Mouse (Mus musculus): ENCODE data around the gene Tgfa.
A peak's percentile ranks its signal among the peaks of the same experiment; 100 is the strongest.

Tgfa gene

GRCm38 (mm10) chr6:86188741-86189480 is 6.1 kb upstream of the Tgfa start:
- DNase-seq (ENCODE audit: low spot score), result no peak

GRCm38 (mm10) chr6:86190622-86191021 is 4.4 kb upstream of the Tgfa start:
- DNase-seq (ENCODE audit: low spot score), result no peak

GRCm38 (mm10) chr6:86192978-86193377 is 2.0 kb upstream of the Tgfa start:
- no peak for DNase-seq (ENCODE audit: low spot score)

DNA sequence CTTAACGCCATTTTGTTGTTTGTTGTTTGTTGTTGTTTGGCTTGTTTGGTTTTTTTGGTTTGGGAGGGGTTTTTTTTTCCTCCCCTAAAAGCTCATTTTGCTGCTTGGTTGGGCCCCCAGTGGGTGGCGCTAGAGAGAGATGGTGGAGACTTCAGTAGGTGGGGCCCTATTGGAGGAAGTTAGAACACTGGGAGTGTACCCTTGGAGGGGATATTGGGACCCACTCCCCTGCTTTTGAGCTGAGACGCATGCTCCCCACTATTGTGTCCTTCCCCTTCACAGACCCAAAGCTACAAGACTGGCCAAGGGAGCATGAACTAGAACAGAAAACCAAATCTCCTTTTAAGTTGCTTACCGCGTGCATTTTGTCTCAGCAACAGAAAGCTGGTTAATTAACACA is 1.1 kb upstream of the Tgfa start:
- DNase-seq (ENCODE audit: low spot score), result no peak

DNA sequence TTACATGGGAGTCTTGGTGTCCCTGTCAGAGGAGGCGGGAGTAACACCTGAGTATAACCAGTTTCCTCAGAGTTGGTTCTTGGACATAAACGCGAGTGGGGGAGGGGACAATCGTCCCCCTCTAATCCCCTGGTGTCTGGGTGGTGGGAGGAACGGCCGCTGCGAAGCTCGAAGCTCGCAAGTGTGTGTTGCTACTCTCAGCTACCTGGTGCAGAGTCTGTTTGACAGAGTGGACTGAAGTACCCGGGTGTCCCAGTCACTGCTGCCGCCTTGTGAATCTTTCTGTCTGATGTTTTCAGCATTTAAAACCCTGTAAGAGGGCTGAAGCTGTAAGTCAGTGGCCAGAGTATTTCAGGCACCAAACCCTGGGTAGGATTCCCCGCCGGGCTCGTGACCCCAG is 1.0 kb downstream of the Tgfa start:
- no peak for DNase-seq (ENCODE audit: low spot score)

- DNase-seq (ENCODE audit: low spot score), result no peak
Observed at GRCm38 (mm10) chr6:86197150-86197862, 2.3 kb downstream of the Tgfa start.

DNA sequence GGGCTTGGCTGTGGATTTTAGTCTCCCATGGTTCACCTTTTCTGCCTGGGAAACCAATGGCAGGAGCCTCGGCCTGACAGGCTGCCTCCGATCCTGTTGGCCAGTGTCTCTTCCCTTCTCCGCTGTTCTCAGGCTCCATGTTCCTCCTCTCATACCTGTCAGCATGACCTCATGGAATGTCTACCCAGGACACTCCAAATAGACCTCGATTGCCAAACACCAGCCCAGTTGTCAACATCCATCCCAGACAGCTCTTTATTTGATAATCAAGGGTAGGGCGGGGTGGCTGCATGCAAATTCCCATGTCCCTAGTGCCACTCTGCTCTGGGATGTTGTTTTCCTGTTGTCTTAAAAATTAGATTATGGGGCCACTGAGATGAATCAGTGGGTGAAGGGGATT is 5.9 kb downstream of the Tgfa start:
- no peak for DNase-seq (ENCODE audit: low spot score)

DNA sequence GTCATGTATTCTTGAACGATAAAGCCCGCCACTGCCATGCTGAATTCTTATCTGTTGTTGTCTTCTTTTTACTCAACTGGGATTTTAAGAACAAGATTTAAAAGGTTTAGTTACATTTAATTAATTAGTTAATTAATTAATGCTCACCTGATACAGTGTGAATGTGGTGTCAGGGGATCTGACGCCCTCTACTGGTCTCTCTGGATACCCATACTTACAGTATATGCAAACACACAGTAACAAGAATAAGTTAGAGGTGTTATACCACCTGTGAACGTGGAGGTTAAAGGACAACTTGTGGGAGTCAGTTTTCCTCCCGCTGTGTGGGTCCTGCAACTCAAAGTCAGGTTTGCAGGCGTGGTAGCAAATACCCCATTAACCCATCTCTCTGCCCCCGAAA is 8.1 kb downstream of the Tgfa start:
- DNase-seq (ENCODE audit: low spot score), result no peak

- DNase-seq (ENCODE audit: low spot score), result no peak
Observed at GRCm38 (mm10) chr6:86206014-86206413, 11.0 kb downstream of the Tgfa start.

DNA sequence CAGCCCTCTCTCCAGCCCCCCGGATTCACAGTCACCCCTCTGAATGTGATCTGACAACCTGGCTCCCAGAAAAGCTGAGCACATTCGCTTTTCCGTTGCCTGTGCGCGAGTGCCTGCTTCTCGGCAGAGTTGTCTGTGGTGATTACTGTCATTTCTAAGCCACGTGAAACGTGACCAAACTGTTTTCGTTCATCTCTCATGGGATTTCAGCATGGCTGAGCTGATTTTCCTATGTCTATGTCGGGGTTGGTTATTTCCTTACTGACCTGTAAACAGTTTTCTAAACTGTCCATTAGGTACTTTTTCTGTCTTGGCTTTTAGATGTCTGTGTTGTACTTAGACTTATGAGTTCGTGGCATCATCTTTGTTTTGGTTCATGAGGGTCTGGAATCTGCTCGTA is 12.0 kb downstream of the Tgfa start:
- no peak for DNase-seq (ENCODE audit: low spot score)

- peak; percentile 42 for DNase-seq (ENCODE audit: low spot score)
Observed at GRCm38 (mm10) chr6:86209133-86210016, 14.4 kb downstream of the Tgfa start.

DNA sequence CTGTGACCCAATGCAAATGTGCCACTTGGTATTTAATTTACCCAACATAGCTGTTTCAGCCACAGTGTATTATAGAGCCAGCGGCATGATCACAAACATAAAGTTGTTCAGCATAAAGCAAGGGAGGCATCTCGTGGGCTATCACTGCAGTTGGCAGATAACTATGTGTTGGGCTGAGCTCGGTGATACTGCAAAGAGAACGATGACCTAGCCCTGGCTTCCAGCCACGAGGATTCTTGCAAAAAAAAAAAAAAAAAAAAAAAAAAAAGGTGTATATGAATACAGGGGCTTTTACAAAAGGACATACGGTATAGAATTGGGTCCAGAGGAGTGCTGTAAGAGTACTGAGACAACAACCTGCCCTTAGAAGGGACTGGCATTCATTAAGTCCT is 15.0 kb downstream of the Tgfa start:
- no peak for DNase-seq (ENCODE audit: low spot score)

DNA sequence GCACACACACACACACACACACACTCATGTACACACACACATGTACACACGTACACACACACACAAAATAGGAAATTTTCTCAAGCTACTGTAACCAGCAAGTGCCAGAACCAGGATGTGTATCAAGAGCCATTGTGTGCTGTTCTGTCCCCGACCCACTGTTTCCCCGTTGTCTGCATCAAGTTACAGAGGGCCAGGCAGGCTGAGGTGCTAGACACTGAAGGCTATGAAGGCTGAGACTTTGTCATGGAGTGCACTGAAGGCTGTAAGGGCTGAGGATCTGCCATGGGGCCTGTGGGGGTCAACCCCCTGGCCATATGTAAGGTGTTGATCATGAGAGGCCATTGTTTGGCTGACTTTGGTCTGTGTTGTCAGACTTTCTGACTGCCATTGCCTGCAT is 15.6 kb downstream of the Tgfa start:
- no peak for DNase-seq (ENCODE audit: low spot score)

DNA sequence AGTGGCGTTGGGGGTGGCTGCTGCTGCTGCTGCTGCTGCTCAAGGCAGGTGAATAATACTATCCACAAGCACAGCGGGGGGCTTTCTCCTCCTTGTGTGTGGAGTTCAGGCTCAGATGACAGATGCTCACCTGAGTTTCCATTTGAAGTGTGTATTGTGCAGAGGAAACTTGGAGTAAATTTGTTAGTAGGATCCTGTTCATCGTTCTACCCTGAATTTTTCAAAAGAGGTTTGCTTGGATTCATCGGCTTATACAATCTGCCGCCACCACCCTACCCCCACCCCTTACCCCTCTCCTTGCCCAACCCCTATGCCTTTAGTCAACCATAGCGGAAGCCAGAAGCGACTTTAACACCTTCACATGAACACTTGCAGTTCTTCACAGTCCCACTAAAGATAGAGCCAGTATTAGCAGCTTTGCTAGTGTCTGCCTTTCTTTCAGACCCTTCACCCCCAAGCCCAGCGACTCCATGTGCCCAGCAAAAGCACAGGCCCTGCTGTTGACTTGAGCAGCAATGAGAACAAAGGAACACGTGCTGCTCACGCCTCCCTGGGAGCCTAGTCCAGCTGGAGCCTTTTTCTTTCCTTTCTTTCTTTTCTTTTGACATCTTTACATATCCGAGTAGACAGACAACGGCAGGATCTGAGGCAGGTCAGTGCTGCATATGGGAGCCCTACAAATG is 16.2 kb downstream of the Tgfa start:
- peak; percentile 49 for DNase-seq (ENCODE audit: low spot score)

DNA sequence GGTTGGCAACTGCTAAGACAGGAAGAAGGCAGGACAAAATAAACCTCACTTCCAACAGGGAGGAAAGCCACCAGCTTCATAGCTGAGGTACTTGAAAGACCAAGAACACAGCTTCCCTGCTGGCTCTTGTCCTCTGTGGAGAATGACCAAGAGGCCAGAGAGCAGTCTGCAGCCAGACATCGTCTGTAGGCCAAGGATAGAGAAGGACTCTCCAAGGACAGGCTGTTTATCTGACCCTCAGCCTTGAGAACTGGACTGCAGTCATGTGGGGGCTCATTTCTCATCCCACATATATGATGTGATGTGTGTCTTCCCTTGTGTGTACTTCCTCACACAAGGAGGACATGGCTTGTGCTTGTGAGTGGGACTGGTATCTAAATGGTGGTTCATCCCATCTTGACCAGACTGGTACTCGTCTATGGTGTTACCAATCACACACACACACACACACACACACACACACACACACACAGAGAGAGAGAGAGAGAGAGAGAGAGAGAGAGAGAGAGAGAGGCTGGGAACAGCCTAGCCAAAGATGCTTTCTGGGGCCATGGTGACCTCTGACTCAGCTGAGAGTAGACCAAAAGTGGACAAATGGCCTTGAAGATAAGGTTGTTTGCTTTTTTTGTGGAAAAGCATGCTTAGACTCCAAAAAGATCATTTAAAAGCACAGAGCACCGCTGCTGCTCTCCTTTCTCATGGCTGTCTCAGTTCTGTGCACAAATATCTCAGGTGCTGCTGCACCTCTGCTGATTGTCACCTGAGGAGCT is 18.0 kb downstream of the Tgfa start:
- DNase-seq (ENCODE audit: low spot score), result no peak

DNA sequence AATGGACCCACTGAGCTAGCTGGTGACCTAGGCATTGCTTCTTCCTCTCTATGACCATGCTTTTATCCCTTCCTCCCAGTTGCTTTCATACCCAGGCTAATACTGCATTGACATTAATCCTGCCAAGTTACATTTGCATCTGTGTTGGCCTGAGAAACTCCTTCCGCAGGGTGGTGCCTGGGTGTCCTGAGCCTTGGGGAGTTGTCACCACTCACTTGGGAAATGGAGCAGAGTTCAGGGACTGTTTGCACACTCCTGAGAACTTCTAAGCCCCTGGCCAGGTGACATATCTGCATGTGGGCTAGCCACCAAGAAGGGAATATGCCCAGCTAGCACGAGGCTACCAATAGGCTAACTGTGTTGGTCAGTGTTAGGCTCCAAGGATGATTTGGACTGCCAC is 23.0 kb downstream of the Tgfa start:
- DNase-seq (ENCODE audit: low spot score), result no peak

GRCm38 (mm10) chr6:86218739-86219138 is 23.7 kb downstream of the Tgfa start:
- DNase-seq (ENCODE audit: low spot score), result no peak

DNA sequence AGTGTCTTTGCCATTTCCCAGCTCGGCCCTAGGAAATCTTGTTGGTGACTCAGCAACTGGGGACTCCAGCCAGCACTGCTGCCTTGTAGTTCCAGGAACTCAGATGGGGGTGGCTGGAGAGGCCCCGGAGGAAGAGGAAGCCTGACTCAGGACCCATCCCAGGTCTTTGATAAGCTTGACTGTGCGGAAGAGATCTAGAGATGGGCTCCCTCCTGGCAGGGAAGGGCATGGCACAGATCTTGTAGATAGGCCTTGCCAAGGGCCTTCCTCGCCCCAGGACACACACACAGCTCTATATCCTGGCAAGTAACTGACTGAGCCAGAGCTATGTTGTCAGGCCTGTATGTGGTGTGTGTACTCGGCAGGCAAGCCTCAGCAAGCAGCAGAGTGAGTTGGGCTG is 24.5 kb downstream of the Tgfa start:
- DNase-seq (ENCODE audit: low spot score), result no peak

GRCm38 (mm10) chr6:86220171-86220570 is 25.1 kb downstream of the Tgfa start:
- DNase-seq (ENCODE audit: low spot score), result no peak

- no peak for DNase-seq (ENCODE audit: low spot score)
Observed at GRCm38 (mm10) chr6:86222381-86222780, 27.4 kb downstream of the Tgfa start.

DNA sequence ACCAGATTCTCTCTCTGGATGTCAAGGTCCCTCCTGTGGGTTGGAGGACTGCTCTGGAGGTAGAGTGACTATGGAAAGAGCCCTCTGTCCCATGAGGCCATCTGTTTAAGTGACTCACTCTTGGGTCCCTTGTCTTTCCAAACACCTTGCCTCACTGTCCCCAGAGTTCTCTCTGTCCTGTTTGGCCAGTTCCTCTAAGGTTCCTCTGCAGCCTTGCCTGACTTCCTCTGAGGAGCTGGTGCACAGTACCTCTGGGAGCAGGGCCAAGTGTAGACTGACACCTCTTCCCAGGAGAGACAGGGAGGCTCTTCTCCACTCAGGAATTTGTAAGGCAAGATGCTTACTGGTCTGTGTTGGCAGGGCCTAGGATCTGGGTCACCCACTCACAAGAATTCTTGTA is 30.6 kb downstream of the Tgfa start:
- no peak for DNase-seq (ENCODE audit: low spot score)

Measured in embryo, embryonic 10.5 days (tissue).